ENCODE assay signal across 8 mouse cellular contexts in genomic region chr19:16028746-16029252, GRCm38 (mm10). TPM values are rescaled to one million over a fixed set of nuclear protein-coding genes. Genes with fewer than 3 reads are reported as not detected.
DNase-seq lines count a peak whose midpoint lies in the region; ATAC-seq and TF ChIP-seq lines count a peak whose summit lies in the region.

No protein-coding gene starts in this region.

- H3K27ac ChIP-seq in heart, adult 2 months = peak overlapping the region; percentile 70
- H3K27ac ChIP-seq in forebrain, embryonic 13.5 days = no peak overlapping the region
- H3K27ac ChIP-seq in limb, embryonic 15.5 days = no peak overlapping the region
- H3K27ac ChIP-seq in neural tube, embryonic 13.5 days (replicated peaks) = no peak overlapping the region

- no peak for TF ChIP-seq EP300 in heart, adult 2 months (IDR thresholded peaks at IDR 0.05; ENCODE audit: insufficient read depth, low read depth, low read length)

- peak overlapping the region; percentile 80 for H3K9ac ChIP-seq in heart, adult 2 months (ENCODE audit: low read depth, low read length)
- H3K9ac ChIP-seq in forebrain, embryonic 13.5 days = peak overlapping the region; percentile 41; the same call in 1 of the 2 replicates
- no peak overlapping the region for H3K9ac ChIP-seq in limb, embryonic 15.5 days
- H3K9ac ChIP-seq in neural tube, embryonic 13.5 days = peak overlapping the region; percentile 49; the same call in 1 of the 2 replicates

- no peaks in the 10 kb centered on the region for H3K27me3 ChIP-seq in heart, adult 2 months (ENCODE audit: control insufficient read depth, insufficient read depth, low read length)
- H3K27me3 ChIP-seq in forebrain, embryonic 13.5 days = no peaks in the 10 kb centered on the region
- no peaks in the 10 kb centered on the region for H3K27me3 ChIP-seq in limb, embryonic 15.5 days
- no peaks in the 10 kb centered on the region for H3K27me3 ChIP-seq in neural tube, embryonic 13.5 days

- no peaks in the 10 kb centered on the region for H3K79me2 ChIP-seq in heart, adult 2 months (replicated peaks; ENCODE audit: control insufficient read depth, insufficient read depth, low read length)

- peaks cover 3% of the 10 kb centered on the region for H3K4me1 ChIP-seq in heart, adult 2 months (ENCODE audit: control insufficient read depth, insufficient read depth, low read length)
- H3K4me1 ChIP-seq in forebrain, embryonic 13.5 days = no peaks in the 10 kb centered on the region
- no peaks in the 10 kb centered on the region for H3K4me1 ChIP-seq in limb, embryonic 15.5 days
- no peaks in the 10 kb centered on the region for H3K4me1 ChIP-seq in neural tube, embryonic 13.5 days (replicated peaks)

- peak overlapping the region; percentile 47 for H3K4me2 ChIP-seq in forebrain, embryonic 13.5 days
- peak overlapping the region; percentile 34 for H3K4me2 ChIP-seq in limb, embryonic 15.5 days
- H3K4me2 ChIP-seq in neural tube, embryonic 13.5 days = peak overlapping the region; percentile 44

- TF ChIP-seq POLR2A in heart, adult 2 months (IDR thresholded peaks at IDR 0.05; ENCODE audit: insufficient read depth, low read depth, low read length) = no peak

- no peaks in the 10 kb centered on the region; the same call in 1 of the 2 replicates for H3K36me3 ChIP-seq in heart, adult 2 months (ENCODE audit: control insufficient read depth, insufficient read depth, low read length)
- no peaks in the 10 kb centered on the region for H3K36me3 ChIP-seq in forebrain, embryonic 13.5 days (ENCODE audit: poor library complexity, severe bottlenecking)
- no peaks in the 10 kb centered on the region for H3K36me3 ChIP-seq in limb, embryonic 15.5 days
- no peaks in the 10 kb centered on the region for H3K36me3 ChIP-seq in neural tube, embryonic 13.5 days

- peak overlapping the region; percentile 47 for H3K4me3 ChIP-seq in heart, adult 2 months
- H3K4me3 ChIP-seq in forebrain, embryonic 13.5 days = no peak overlapping the region
- peak overlapping the region; percentile 31 for H3K4me3 ChIP-seq in limb, embryonic 15.5 days
- peak overlapping the region; percentile 16; the same call in 1 of the 2 replicates for H3K4me3 ChIP-seq in neural tube, embryonic 13.5 days

- DNase-seq in heart, adult 2 months = no peak
- DNase-seq in heart, adult 18-20 months = no peak
- no peak for DNase-seq in spleen, adult 12 weeks (ENCODE audit: low spot score)
- DNase-seq in gastrocnemius, adult 18-20 months (ENCODE audit: low spot score) = no peak

- no peaks in the 10 kb centered on the region for H3K9me3 ChIP-seq in forebrain, embryonic 13.5 days (replicated peaks)
- H3K9me3 ChIP-seq in limb, embryonic 15.5 days = no peaks in the 10 kb centered on the region
- no peaks in the 10 kb centered on the region for H3K9me3 ChIP-seq in neural tube, embryonic 13.5 days

- ATAC-seq in CD4-positive, CD25-positive, alpha-beta regulatory T cell, adult 4 months = peak; percentile 40
- no peak for ATAC-seq in forebrain, embryonic 13.5 days
- ATAC-seq in limb, embryonic 15.5 days (ENCODE audit: insufficient number of reproducible peaks, low FRiP score, low TSS enrichment, low read depth) = no peak
- ATAC-seq in neural tube, embryonic 13.5 days (ENCODE audit: low read depth) = no peak

- intact Hi-C loops in heart, adult 2 months (cut with DNase I) = loop anchor here (5.0 kb wide), 1 partner anchor 34 kb away; no protein-coding TSS in a partner anchor

- whole genome bisulfite sequencing in heart, adult 2 months = 44% methylated on average over 5 of the region's 5 CpGs
- 68% methylated on average over 5 of the region's 5 CpGs for WGBS in forebrain, embryonic 13.5 days
- WGBS in limb, embryonic 15.5 days = 46% methylated on average over 5 of the region's 5 CpGs
- WGBS in neural tube, embryonic 13.5 days = 54% methylated on average over 5 of the region's 5 CpGs

- TF ChIP-seq CTCF in heart, adult 2 months (IDR thresholded peaks at IDR 0.05) = no peak

RNA-seq across cellular contexts. Expression of gene Cep78, which starts 44.0 kb away (rescaled TPM):
- 1 to 10 TPM; 3.6 to 3.8 TPM for total RNA-seq in heart, adult 2 months (2021)
- polyA plus RNA-seq in heart, adult 2 months (2012; rRNA removed) = 1.6 and 2.4 TPM in 2 replicates
- total RNA-seq in heart, adult 18-20 months (2021) = 1 to 10 TPM; 4.1 to 4.2 TPM
- 1 to 10 TPM; 2.2 to 3.4 TPM for polyA plus RNA-seq in CD4-positive, CD25-positive, alpha-beta regulatory T cell, adult 4 months (2017; shearing (Covaris generic))
- polyA plus RNA-seq in forebrain, embryonic 13.5 days (2015; fragmentation: Nextera tagmentation; extraction: Ambion mirVana) = 49.9 and 57.5 TPM in 2 replicates
- 17.7 and 22.0 TPM in 2 replicates for polyA plus RNA-seq in limb, embryonic 15.5 days (2015; fragmentation: Nextera tagmentation; extraction: Ambion mirVana)
- 40.6 and 42.3 TPM in 2 replicates for polyA plus RNA-seq in neural tube, embryonic 13.5 days (2015; fragmentation: Nextera tagmentation; extraction: Ambion mirVana)
- total RNA-seq in gastrocnemius, adult 18-20 months (2021) = 1 to 10 TPM; 2.5 to 2.6 TPM
